14 mouse cellular contexts compared by ENCODE assay signal in the genomic region with DNA sequence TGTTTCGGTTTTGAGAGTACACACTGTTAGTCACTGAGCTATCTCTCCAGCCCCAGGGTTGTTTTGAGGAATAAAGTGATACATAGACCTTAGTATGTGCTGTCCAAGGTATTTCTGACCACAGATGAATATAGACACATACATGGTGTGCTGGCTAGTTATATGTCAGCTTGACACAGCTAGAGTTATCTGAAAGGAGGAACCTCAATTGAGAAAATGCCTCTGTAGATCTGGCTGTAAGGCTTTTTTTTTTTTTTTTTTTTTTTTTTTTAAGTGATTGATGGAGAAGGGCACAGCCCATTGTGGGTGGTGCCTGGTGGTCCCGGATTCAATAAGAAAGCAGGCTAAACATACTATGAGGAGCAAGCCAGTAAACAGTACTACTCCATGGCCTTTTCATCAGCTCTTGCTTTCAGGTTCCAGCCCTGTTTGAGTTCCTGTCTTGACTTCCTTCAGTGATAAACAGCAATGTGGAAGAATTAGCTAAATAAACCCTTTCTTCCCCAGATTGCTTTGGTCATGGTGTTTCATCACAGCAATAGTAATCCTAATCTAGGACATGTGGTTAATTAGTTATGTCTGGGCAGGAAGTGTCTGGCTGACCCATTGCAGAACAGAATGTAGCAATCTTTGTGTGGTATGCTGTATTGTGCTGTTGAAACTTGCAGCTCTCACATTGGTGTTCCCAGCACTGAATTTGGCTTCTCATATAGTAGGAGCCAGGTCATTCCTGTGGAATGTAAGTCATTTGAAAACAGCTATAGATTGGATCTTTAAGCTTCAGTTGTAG. TPM values are rescaled to one million over a fixed set of nuclear protein-coding genes. Genes with fewer than 3 reads are reported as not detected.
DNase-seq lines count a peak whose midpoint lies in the region; ATAC-seq and TF ChIP-seq lines count a peak whose summit lies in the region.
"Had no signal": no experiment of that assay in that cellular context is flagged by ENCODE, and none has a peak within 500 bp of the region (broad histone marks: within the 10 kb centered on the region; RNA-seq: fewer than 3 reads in every experiment).

No protein-coding gene starts in this region.

- TF ChIP-seq CTCF in heart, postnatal 0 days (IDR thresholded peaks at IDR 0.05; ENCODE audit: low read depth), result no peak
- TF ChIP-seq CTCF in liver, postnatal 0 days (IDR thresholded peaks at IDR 0.05; ENCODE audit: low read depth), result no peak

- no peak overlapping the region for H3K9ac ChIP-seq in heart, postnatal 0 days (replicated peaks; ENCODE audit: low read depth, low read length)
- H3K9ac ChIP-seq in liver, postnatal 0 days (replicated peaks), result no peak overlapping the region

- H3K27ac ChIP-seq in heart, postnatal 0 days (ENCODE audit: low read depth), result 0 out of 2 replicates have a peak overlapping the region, but pooled peaks have one; percentile 20
- peak overlapping the region; percentile 42; the same call in 1 of the 2 replicates for H3K27ac ChIP-seq in liver, postnatal 0 days (ENCODE audit: low read depth)
- H3K27ac ChIP-seq: forebrain, embryonic 10.5 days; limb, embryonic 10.5 days had no signal

- peak; percentile 23 for DNase-seq in heart, postnatal 0 days (ENCODE audit: low spot score)
- DNase-seq in heart, postnatal 36 days, result no peak
- peak; percentile 92 for DNase-seq in 416B (ENCODE audit: low read depth)
- DNase-seq in MN1 (ENCODE audit: low spot score), result peak; percentile 11
- no peak for DNase-seq in liver, postnatal 0 days
- DNase-seq in embryo, embryonic 11 days, result no peak
- no peak for DNase-seq in thymus, adult 18-20 months
- DNase-seq in T-cell, adult 2 months (ENCODE audit: low spot score), result no peak
- DNase-seq: cerebellum, adult 18-20 months; kidney, postnatal 25 days; thymus, postnatal 4 days had no signal

- TF ChIP-seq EP300 in heart, postnatal 0 days (IDR thresholded peaks at IDR 0.05; ENCODE audit: low read depth), result no peak
- TF ChIP-seq EP300 in liver, postnatal 0 days (IDR thresholded peaks at IDR 0.05; ENCODE audit: low read depth), result peak; percentile 34; the same call in 1 of the 2 replicates

- H3K9me3 ChIP-seq in heart, postnatal 0 days (replicated peaks; ENCODE audit: control insufficient read depth, low read length), result no peaks in the 10 kb centered on the region
- no peaks in the 10 kb centered on the region for H3K9me3 ChIP-seq in liver, postnatal 0 days (ENCODE audit: low read length)
- H3K9me3 ChIP-seq: forebrain, embryonic 10.5 days; limb, embryonic 10.5 days had no signal

- peaks cover 24% of the 10 kb centered on the region for H3K4me1 ChIP-seq in heart, postnatal 0 days (ENCODE audit: control insufficient read depth, insufficient read depth)
- peaks cover 7% of the 10 kb centered on the region; the same call in 1 of the 2 replicates for H3K4me1 ChIP-seq in liver, postnatal 0 days (ENCODE audit: insufficient read depth)
- H3K4me1 ChIP-seq: forebrain, embryonic 10.5 days; limb, embryonic 10.5 days had no signal

- 65% methylated on average over 2 of the region's 2 CpGs for WGBS in heart, postnatal 0 days
- WGBS in liver, postnatal 0 days (ENCODE audit: insufficient replicate concordance), result 24% methylated on average over 2 of the region's 2 CpGs

- H3K27me3 ChIP-seq in heart, postnatal 0 days (ENCODE audit: control insufficient read depth, insufficient read depth, low read length), result no peaks in the 10 kb centered on the region
- no peaks in the 10 kb centered on the region for H3K27me3 ChIP-seq in liver, postnatal 0 days (ENCODE audit: insufficient read depth, low read length)

- no peak overlapping the region for H3K4me2 ChIP-seq in heart, postnatal 0 days (ENCODE audit: low read depth, low read length)
- H3K4me2 ChIP-seq in liver, postnatal 0 days (ENCODE audit: low read depth, low read length), result no peak overlapping the region

- H3K4me3 ChIP-seq in heart, postnatal 0 days (ENCODE audit: low read depth, low read length), result no peak overlapping the region
- H3K4me3 ChIP-seq in liver, postnatal 0 days (ENCODE audit: low read depth, low read length), result no peak overlapping the region
- H3K4me3 ChIP-seq: forebrain, embryonic 10.5 days; limb, embryonic 10.5 days had no signal

- intact Hi-C loops in heart, postnatal 36 days (cut with DNase I), result no loop called here

- no peaks in the 10 kb centered on the region for H3K36me3 ChIP-seq in heart, postnatal 0 days (replicated peaks; ENCODE audit: control insufficient read depth, insufficient read depth, low read length)
- H3K36me3 ChIP-seq in liver, postnatal 0 days (replicated peaks; ENCODE audit: insufficient read depth, low read length), result no peaks in the 10 kb centered on the region
- H3K36me3 ChIP-seq: forebrain, embryonic 10.5 days had no signal

- peak; percentile 33; the same call in 1 of the 2 replicates for ATAC-seq in heart, postnatal 0 days (ENCODE audit: insufficient read depth, low read depth)
- ATAC-seq in liver, postnatal 0 days, result peak; percentile 92

RNA-seq across cellular contexts. Expression of gene Luzp1, which starts 36.1 kb away (rescaled TPM):
- total RNA-seq in heart, postnatal 0 days (2014; rRNA removed; ENCODE audit: low replicate concordance), result 22.6 and 24.5 TPM in 2 replicates
- 80.2 and 91.1 TPM in 2 replicates for polyA plus RNA-seq in heart, postnatal 0 days (2015; fragmentation: Nextera tagmentation; extraction: Ambion mirVana)
- 10 to 100 TPM; 37.8 to 41.4 TPM for total RNA-seq in heart, postnatal 36 days (2021)
- 18.1 and 20.8 TPM in 2 replicates for polyA plus RNA-seq in liver, postnatal 0 days (2015; fragmentation: Nextera tagmentation; extraction: Ambion mirVana)

RNA-seq across cellular contexts. Expression of gene 6030445D17Rik, which starts 43.6 kb away (rescaled TPM):
- not detected in 2 replicates for total RNA-seq in heart, postnatal 0 days (2014; rRNA removed; ENCODE audit: low replicate concordance)
- polyA plus RNA-seq in heart, postnatal 0 days (2015; fragmentation: Nextera tagmentation; extraction: Ambion mirVana), result 0.27 and 0.43 TPM in 2 replicates
- total RNA-seq in heart, postnatal 36 days (2021), result under 1 TPM; 0.17 to 0.35 TPM
- 0.12 TPM in 1 of 2 replicates, not detected in the other for polyA plus RNA-seq in liver, postnatal 0 days (2015; fragmentation: Nextera tagmentation; extraction: Ambion mirVana)
- polyA plus RNA-seq: heart, embryonic 16.5 days had no signal

Comparison
In these comparisons a context has a peak if more than half of its experiments do, and no peak if none do; other contexts are left out.
1. DNase-seq: peak in heart, postnatal 0 days (single experiment), 416B (single experiment) and MN1 (single experiment); none in heart, postnatal 36 days (0 of 2), liver, postnatal 0 days (single experiment), embryo, embryonic 11 days (single experiment), thymus, adult 18-20 months (0 of 2) and T-cell, adult 2 months (single experiment).